Mouse (Mus musculus) spleen, adult 2 months (tissue): Measurements from ENCODE around the gene 1700028K03Rik. TPM values are rescaled to one million over a fixed set of nuclear protein-coding genes. Genes with fewer than 3 reads are reported as not detected.
A peak's percentile ranks its signal among the peaks of the same experiment; 100 is the strongest.

ENCODE experiments used
- DNase-seq, 2 experiments: peaks; one replicate each; pipeline versions ENCODE4 v3.0.0 to v3.0.0-alpha.2; 2012 to 2021; ENCODE audit warnings: low spot score in 2 of 2, low read depth in 1 of 2
- H3K27ac ChIP-seq: fragments of 200-500 bp; 2 replicates; pipeline ENCODE4 v1.5.1; 2012; ENCODE audit warnings: low read length, inconsistent platforms; ENCODE audit not compliant: insufficient read depth
- H3K27me3 ChIP-seq: fragments of 200-500 bp; 2 replicates; pipeline ENCODE4 v1.6.1; 2012; ENCODE audit warnings: mild to moderate bottlenecking, moderate library complexity, low read length, inconsistent platforms; ENCODE audit not compliant: control insufficient read depth, insufficient read depth
- H3K36me3 ChIP-seq: fragments of 200-500 bp; 2 replicates; pipeline ENCODE4 v1.6.1; 2012; ENCODE audit warnings: mild to moderate bottlenecking, low read length, inconsistent platforms; ENCODE audit not compliant: control insufficient read depth, insufficient read depth
- H3K4me1 ChIP-seq: fragments of 200-500 bp; 2 replicates; pipeline ENCODE4 v1.6.1; 2011; ENCODE audit warnings: inconsistent platforms; ENCODE audit not compliant: control insufficient read depth, insufficient read depth, insufficient read length
- H3K4me3 ChIP-seq: fragments of 200-500 bp; 2 replicates; pipeline ENCODE4 v1.5.1; 2011; ENCODE audit warnings: mild to moderate bottlenecking, inconsistent platforms; ENCODE audit not compliant: insufficient read depth, insufficient read length; ENCODE audit errors: extremely low read depth
- CTCF ChIP-seq: fragments of 200-500 bp; IDR thresholded peaks from 2 replicates; pipeline ENCODE4 v1.5.1; 2011; ENCODE audit warnings: mild to moderate bottlenecking, inconsistent platforms; ENCODE audit not compliant: insufficient read depth, insufficient read length, insufficient replicate concordance; ENCODE audit errors: extremely low read depth
- POLR2A ChIP-seq: fragments of 200-500 bp; IDR thresholded peaks from 2 replicates; pipeline ENCODE4 v1.6.1; 2011; ENCODE audit warnings: low read depth, low read length, inconsistent platforms
- WGBS: fragments of 180-500 bp; shearing (Covaris S2); methylation state at CpG from one replicate; pipeline ENCODE4 v1.1.7; 2018; 5-methylcytosine and 5-hydroxymethylcytosine counted together
- polyA plus RNA-seq: library from polyadenylated mRNA; depleted of rRNA; stranded (reverse); fragments of >200 nt; gene quantifications from 2 replicates; pipeline ENCODE4 v1.2.3, GENCODE M21; 2012

The 1700028K03Rik gene
- polyA plus RNA-seq, 1 experiment = 0.01 TPM

GRCm38 (mm10) chr5:107524281-107524680 is 10.2 kb upstream of the 1700028K03Rik start:
- 10% methylated on average over 10 of the region's 10 CpGs for WGBS
- Histone ChIP-seq H3K27me3 (no peaks in the 10 kb centered on the region), H3K36me3 (no peaks in the 10 kb centered on the region), H3K27ac (no peak overlapping the region), H3K4me1 (peaks cover 3% of the 10 kb centered on the region; the same call in 1 of the 2 replicates), H3K4me3 (no peak overlapping the region)
- DNase-seq = no peak
- no peak for TF ChIP-seq POLR2A
- no peak for TF ChIP-seq CTCF

- Histone ChIP-seq H3K4me3 (no peak overlapping the region), H3K4me1 (no peaks in the 10 kb centered on the region; the same call in 1 of the 2 replicates), H3K36me3 (no peaks in the 10 kb centered on the region), H3K27me3 (no peaks in the 10 kb centered on the region), H3K27ac (no peak overlapping the region)
- TF ChIP-seq POLR2A (no peak), CTCF (no peak)
- WGBS = 71% methylated on average over 3 of the region's 3 CpGs
- DNase-seq = no peak
Measured at GRCm38 (mm10) chr5:107528856-107529255, 5.7 kb upstream of the 1700028K03Rik start.

GRCm38 (mm10) chr5:107533590-107533989 is 919 bp upstream of the 1700028K03Rik start:
- DNase-seq = no peak
- Histone ChIP-seq H3K27ac (no peak overlapping the region), H3K4me1 (no peaks in the 10 kb centered on the region; the same call in 1 of the 2 replicates), H3K36me3 (no peaks in the 10 kb centered on the region), H3K4me3 (no peak overlapping the region), H3K27me3 (no peaks in the 10 kb centered on the region)
- WGBS = 78% methylated on average over 2 of the region's 2 CpGs
- TF ChIP-seq CTCF (no peak), POLR2A (no peak)

- TF ChIP-seq CTCF (no peak), POLR2A (no peak)
- no peak for DNase-seq
- no peak overlapping the region for H3K27ac ChIP-seq
- H3K4me3 ChIP-seq = no peak overlapping the region
- H3K27me3 ChIP-seq = no peaks in the 10 kb centered on the region
- 68% methylated on average over 7 of the region's 7 CpGs for WGBS
- no peaks in the 10 kb centered on the region for H3K4me1 ChIP-seq
- no peaks in the 10 kb centered on the region for H3K36me3 ChIP-seq
Measured at GRCm38 (mm10) chr5:107541696-107542095, 7.2 kb downstream of the 1700028K03Rik start.

GRCm38 (mm10) chr5:107545927-107546326 is 11.4 kb downstream of the 1700028K03Rik start:
- TF ChIP-seq CTCF = no peak
- TF ChIP-seq POLR2A = no peak
- Histone ChIP-seq H3K27me3 (no peaks in the 10 kb centered on the region), H3K36me3 (peaks cover 6% of the 10 kb centered on the region), H3K27ac (no peak overlapping the region), H3K4me3 (no peak overlapping the region), H3K4me1 (no peaks in the 10 kb centered on the region)
- DNase-seq = peak in 1 of 2 experiments; percentile 21
- WGBS = 28% methylated on average over 4 of the region's 4 CpGs

GRCm38 (mm10) chr5:107547955-107548354 is 13.4 kb downstream of the 1700028K03Rik start:
- no peaks in the 10 kb centered on the region for H3K27me3 ChIP-seq
- no peak overlapping the region for H3K27ac ChIP-seq
- DNase-seq = no peak
- no peak overlapping the region for H3K4me3 ChIP-seq
- WGBS = 79% methylated on average over 3 of the region's 3 CpGs
- H3K36me3 ChIP-seq = peaks cover 10% of the 10 kb centered on the region
- no peak for TF ChIP-seq POLR2A
- no peak for TF ChIP-seq CTCF
- H3K4me1 ChIP-seq = no peaks in the 10 kb centered on the region

- no peak overlapping the region for H3K27ac ChIP-seq
- WGBS = 73% methylated on average over 3 of the region's 3 CpGs
- H3K4me3 ChIP-seq = no peak overlapping the region
- H3K4me1 ChIP-seq = no peaks in the 10 kb centered on the region
- peaks cover 10% of the 10 kb centered on the region for H3K36me3 ChIP-seq
- no peaks in the 10 kb centered on the region for H3K27me3 ChIP-seq
- no peak for DNase-seq
- TF ChIP-seq CTCF (no peak), POLR2A (no peak)
Measured at GRCm38 (mm10) chr5:107548444-107548843, 13.9 kb downstream of the 1700028K03Rik start.
